Mouse (Mus musculus) adrenal gland, postnatal 4 days (tissue): ENCODE results near the gene Hmga2. TPM values are rescaled to one million over a fixed set of nuclear protein-coding genes. Genes with fewer than 3 reads are reported as not detected.
"Not testable (repeated sequence)": the region's sequence is repeated elsewhere in the genome, so short reads cannot be mapped to it uniquely, and the experiment has no call there.

Source experiments
- DNase-seq, 2 experiments: peaks; one replicate each; pipeline ENCODE4 v3.0.0; 2021 to 2022; ENCODE audit warnings: low spot score in 2 of 2, mixed read lengths in 2 of 2
- total RNA-seq, 2 experiments: library from RNA; stranded (reverse); gene quantifications; 2 replicates each; pipeline ENCODE4 v1.2.3; 2021

Gene Hmga2
- total RNA-seq, 2 experiments from 2014 or later = 13.8 to 14.4 TPM

- no peak for DNase-seq
These were observed 80.7 kb downstream of the Hmga2 start for GRCm38 (mm10) chr10:120395550-120395949.

DNA sequence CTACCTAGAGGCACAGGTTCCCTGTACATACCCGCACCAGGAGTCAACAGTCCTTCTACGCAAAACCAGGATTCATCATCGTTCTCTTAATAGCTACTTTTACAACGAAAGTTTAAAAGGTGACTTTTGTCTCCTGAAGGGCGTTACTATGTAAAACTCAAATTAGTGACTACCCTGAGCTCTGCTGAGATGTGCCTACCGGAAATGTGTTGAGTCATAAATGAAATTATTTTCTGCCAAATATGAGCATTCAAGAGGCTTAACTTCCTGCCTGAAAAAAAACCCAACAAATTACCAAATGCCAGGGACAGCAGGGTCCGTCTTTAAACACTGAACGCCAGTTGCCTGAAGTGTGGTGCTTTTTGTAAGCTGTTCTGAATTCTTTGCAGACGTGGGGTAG lies 81.5 kb downstream of the Hmga2 start:
- DNase-seq = no peak

DNA sequence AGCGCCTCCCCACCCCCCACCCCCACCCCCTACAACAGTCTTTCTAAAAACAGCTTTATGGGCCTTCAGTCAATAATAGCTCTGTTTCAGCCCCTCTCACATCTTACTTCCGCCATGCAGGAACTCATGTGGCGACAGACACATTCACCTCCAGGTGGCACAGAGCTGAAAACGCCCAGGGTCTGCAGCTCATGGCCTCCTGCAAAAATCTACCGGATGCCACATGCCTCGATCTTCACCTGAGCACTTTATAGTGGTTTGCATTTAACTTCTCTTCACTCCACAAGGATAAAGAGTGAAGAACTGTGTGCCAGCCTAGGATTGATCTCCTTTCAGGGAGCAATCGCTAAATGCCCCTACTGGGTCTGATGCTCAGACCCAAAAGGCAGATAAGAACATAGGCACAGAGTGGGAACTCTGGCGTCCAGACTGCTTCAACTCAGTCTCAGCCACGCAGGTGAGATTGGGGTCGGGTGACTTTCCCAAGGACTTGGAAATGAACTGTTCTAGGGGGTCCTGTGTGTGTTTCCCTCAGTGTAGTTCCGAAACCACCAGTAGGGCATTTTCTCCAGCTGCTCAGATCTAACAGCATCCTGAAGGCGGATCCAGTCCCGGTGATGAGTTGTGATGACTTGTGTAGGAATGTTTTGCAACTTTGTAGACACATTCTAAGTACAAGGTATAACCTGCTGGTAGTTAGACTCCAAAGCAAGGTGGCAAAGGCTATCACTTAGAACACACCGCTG lies 84.1 kb downstream of the Hmga2 start:
- no peak for DNase-seq

GRCm38 (mm10) chr10:120390912-120391835 lies 85.1 kb downstream of the Hmga2 start:
- DNase-seq = no peak

- no peak for DNase-seq
These were observed 86.6 kb downstream of the Hmga2 start for GRCm38 (mm10) chr10:120389707-120390106.

- DNase-seq = no peak
These were observed 87.3 kb downstream of the Hmga2 start for GRCm38 (mm10) chr10:120388966-120389365.

GRCm38 (mm10) chr10:120388400-120388871 lies 87.8 kb downstream of the Hmga2 start:
- DNase-seq = no peak

- no peak for DNase-seq
These were observed 89.2 kb downstream of the Hmga2 start for GRCm38 (mm10) chr10:120387105-120387504.

GRCm38 (mm10) chr10:120384797-120385600 lies 91.3 kb downstream of the Hmga2 start:
- DNase-seq = no peak

- DNase-seq = no peak
These were observed 92.2 kb downstream of the Hmga2 start for GRCm38 (mm10) chr10:120384040-120384439.

DNA sequence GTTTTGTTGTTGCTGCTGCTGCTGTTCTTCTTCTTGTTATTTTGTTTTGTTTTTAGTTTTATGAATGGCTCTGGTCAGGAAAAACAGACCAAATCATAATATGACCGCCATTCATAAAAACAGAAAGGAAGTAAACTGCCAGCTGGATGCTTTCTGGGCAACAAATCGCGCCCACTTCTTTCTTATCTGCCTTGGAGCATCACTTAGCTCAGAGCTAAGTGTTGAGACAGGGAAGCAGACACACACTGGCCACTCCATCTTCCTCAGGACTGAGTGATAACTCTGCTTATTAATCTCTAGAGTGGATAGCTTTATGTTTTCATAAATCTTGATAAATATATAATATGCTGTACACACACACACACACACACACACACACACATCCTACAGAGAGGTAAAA lies 98.5 kb downstream of the Hmga2 start:
- DNase-seq = no peak

GRCm38 (mm10) chr10:120377327-120377752 lies 98.9 kb downstream of the Hmga2 start:
- peak; percentile 27 to 53 for DNase-seq

DNA sequence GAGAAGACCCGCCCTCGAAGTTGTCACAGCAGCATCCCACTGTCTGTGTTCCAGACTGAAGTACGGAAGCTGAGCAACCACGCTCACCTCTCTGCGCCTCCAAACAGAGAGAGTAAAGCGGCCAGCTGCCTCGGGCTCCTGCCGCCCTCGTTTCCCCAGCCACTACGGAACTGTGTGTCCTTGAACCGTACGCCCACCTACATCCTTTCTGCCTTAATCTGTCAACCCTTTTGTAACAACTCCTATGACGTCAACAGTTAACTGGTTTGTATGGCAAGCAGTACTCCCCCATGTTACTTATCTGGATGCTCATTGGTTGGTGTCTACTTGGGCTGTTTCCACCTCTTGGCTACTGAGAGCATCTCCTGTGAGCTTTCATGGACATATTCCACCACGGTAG lies 100.8 kb downstream of the Hmga2 start:
- DNase-seq = no peak

GRCm38 (mm10) chr10:120371215-120371614 lies 105.1 kb downstream of the Hmga2 start:
- no peak for DNase-seq

DNA sequence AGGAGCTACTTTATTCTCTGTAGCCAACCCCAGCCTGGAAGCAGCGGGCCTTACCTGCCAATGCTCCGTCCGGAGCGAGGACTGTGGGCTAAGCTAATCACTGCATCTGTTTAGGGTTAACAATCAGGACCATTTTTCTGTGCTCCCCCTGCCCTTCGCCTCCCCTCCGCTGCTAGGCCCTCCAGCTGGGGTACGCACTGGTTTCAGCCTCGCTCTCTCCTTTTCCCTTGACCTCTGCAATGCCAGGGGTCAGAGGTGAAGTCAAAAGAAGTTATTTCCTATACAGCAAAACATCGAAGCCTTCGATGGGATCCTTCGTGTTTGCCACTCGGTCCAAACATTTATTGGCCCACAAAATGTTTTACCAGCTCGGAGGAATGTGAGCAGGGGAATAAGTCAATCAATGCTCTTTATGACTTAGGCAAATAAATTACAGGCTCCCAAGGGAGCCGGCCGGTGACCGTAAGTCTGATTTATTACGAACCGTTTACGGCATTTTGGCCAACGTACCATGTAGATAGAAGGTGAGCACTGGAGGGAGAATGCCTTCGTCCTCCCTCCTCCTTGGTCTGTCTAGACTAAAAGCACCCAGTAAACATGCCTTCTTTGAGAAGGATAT lies 107.0 kb downstream of the Hmga2 start:
- DNase-seq = no peak

- not testable (repeated sequence) for DNase-seq
These were observed 110.1 kb downstream of the Hmga2 start for GRCm38 (mm10) chr10:120366173-120366592.

GRCm38 (mm10) chr10:120365380-120366172 lies 110.7 kb downstream of the Hmga2 start:
- no peak for DNase-seq

DNA sequence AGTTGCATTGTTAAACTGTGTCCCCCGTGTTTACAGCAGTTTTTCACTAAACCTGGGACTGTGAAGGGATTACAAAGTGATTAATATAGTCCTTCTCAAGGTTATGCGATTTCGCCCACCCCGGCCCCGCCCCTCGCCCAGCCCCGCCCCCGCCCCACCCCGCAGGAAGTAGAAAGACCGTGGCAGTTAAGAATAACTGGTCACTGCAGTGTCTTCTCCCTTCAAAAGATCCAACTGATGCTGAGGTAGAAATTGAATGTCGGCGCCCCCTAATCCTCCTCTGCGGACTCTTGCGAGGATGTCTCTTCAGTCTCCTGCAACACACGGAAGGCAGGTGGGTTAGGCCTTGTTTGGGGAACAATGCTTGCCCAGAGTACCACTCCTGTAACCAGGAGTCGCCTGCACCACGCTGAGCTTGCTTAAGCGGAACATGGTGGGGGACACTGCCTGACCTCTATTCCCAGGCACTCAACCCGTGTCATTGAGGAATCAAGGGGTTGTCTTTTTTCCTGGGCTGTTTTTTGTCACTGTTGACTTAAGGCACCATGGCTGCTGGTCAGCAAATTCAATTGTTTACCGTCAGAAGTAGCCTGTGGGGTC lies 112.2 kb downstream of the Hmga2 start:
- no peak for DNase-seq

GRCm38 (mm10) chr10:120363298-120363982 lies 112.8 kb downstream of the Hmga2 start:
- not testable (repeated sequence) for DNase-seq
